Mouse (Mus musculus) stomach, postnatal 0 days (tissue): ENCODE data around the gene Cep68. TPM values are rescaled to one million over a fixed set of nuclear protein-coding genes. Genes with fewer than 3 reads are reported as not detected.
"Not testable (repeated sequence)": the region's sequence is repeated elsewhere in the genome, so short reads cannot be mapped to it uniquely, and the experiment has no call there.

Experiments used
- ATAC-seq: fragments of 200-750 bp; cut with Nextera tagmentation; 2 replicates; pipeline ENCODE4 v1.8.0; 2017; ENCODE audit not compliant: low FRiP score, low TSS enrichment
- DNase-seq: peaks from one replicate; pipeline ENCODE4 v3.0.0-alpha.2; 2016; ENCODE audit warnings: low spot score
- H3K27ac ChIP-seq: fragments of 300-500 bp; sonication (generic); replicated peaks from 2 replicates; pipeline ENCODE4 v1.5.1; 2014; ENCODE audit warnings: mild to moderate bottlenecking, control low read depth
- H3K27me3 ChIP-seq: fragments of 300-500 bp; sonication (generic); 2 replicates; pipeline ENCODE4 v1.6.1; 2014; ENCODE audit warnings: low read length; ENCODE audit not compliant: control insufficient read depth, insufficient read depth
- H3K36me3 ChIP-seq: fragments of 300-500 bp; sonication (generic); 2 replicates; pipeline ENCODE4 v1.6.1; 2014; ENCODE audit warnings: low read length, mixed read lengths; ENCODE audit not compliant: control insufficient read depth, insufficient read depth
- H3K4me1 ChIP-seq: fragments of 300-500 bp; sonication (generic); replicated peaks from 2 replicates; pipeline ENCODE4 v1.6.1; 2014; ENCODE audit warnings: antibody characterized with exemption; ENCODE audit not compliant: control insufficient read depth, insufficient read depth
- H3K4me2 ChIP-seq: fragments of 300-500 bp; sonication (generic); replicated peaks from 2 replicates; pipeline ENCODE4 v1.6.1; 2014; ENCODE audit warnings: low read depth, mild to moderate bottlenecking, control low read depth, moderate library complexity
- H3K4me3 ChIP-seq: fragments of 300-500 bp; sonication (generic); 2 replicates; pipeline ENCODE4 v1.5.1; 2014; ENCODE audit warnings: low read depth, low read length, control low read depth
- H3K9ac ChIP-seq: fragments of 300-500 bp; sonication (generic); 2 replicates; pipeline ENCODE4 v1.6.1; 2014; ENCODE audit warnings: mild to moderate bottlenecking, low read length, control low read depth, mixed read lengths
- H3K9me3 ChIP-seq: fragments of 300-500 bp; sonication (generic); 2 replicates; pipeline ENCODE4 v1.6.1; 2016; ENCODE audit warnings: low read length; ENCODE audit not compliant: control insufficient read depth
- CTCF ChIP-seq: IDR thresholded peaks from 2 replicates; pipeline ENCODE4 v1.5.1; 2016; ENCODE audit warnings: antibody characterized with exemption, low read depth, mild to moderate bottlenecking, moderate library complexity
- EP300 ChIP-seq: optimal IDR thresholded peaks from 2 replicates; pipeline ENCODE3; 2016; ENCODE audit warnings: antibody characterized with exemption
- WGBS: fragments of 180-500 bp; shearing (Covaris S2); extraction: QIAGEN DNeasy Blood & Tissue Kit; methylation state at CpG from one replicate; pipeline ENCODE4 v1.1.7; 2014; 5-methylcytosine and 5-hydroxymethylcytosine counted together
- polyA plus RNA-seq: library from polyadenylated mRNA; unstranded; fragments of >200 nt; fragmentation: Nextera tagmentation; extraction: Ambion mirVana; gene quantifications from 2 replicates; pipeline ENCODE4 v1.2.1, GENCODE M21; 2015

Cep68 gene
- polyA plus RNA-seq, 1 experiment from 2014 or later, result 8.4 TPM

- Histone ChIP-seq H3K27ac (no peak overlapping the region), H3K9me3 (no peaks in the 10 kb centered on the region), H3K4me3 (no peak overlapping the region), H3K36me3 (peaks cover 21% of the 10 kb centered on the region), H3K9ac (no peak overlapping the region), H3K4me1 (no peaks in the 10 kb centered on the region), H3K27me3 (no peaks in the 10 kb centered on the region), H3K4me2 (no peak overlapping the region)
- DNase-seq, result no peak
- ATAC-seq, result no peak
- TF ChIP-seq CTCF (no peak), EP300 (no peak)
- 75% methylated on average over 1 of the region's 1 CpGs for WGBS
Measured at GRCm38 (mm10) chr11:20230286-20230685, 18.9 kb downstream of the Cep68 start.

DNA sequence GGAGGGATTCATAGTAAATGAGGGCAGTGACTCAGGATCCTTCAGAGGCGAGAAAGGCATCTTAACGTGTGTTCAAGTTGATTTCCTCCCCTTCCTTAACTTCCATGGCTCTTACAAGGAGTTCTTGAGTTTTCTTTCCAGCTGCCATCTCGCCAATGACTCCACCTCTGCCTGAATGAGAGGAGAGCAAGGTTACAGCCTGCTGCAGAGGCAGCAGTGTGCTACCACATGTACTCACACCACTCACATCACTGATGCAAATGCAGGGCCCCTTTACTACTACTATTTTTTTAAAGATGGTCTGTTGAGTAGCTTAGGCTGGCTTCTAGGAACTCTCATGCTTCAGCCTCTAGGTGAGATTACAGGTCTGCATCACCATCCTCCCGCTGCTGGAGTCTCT, 19.9 kb downstream of the Cep68 start:
- H3K36me3 ChIP-seq, result peaks cover 14% of the 10 kb centered on the region
- no peaks in the 10 kb centered on the region for H3K9me3 ChIP-seq
- H3K27me3 ChIP-seq, result no peaks in the 10 kb centered on the region
- no peaks in the 10 kb centered on the region for H3K4me1 ChIP-seq
- no peak overlapping the region for H3K4me2 ChIP-seq
- ATAC-seq, result no peak
- WGBS, result 80% methylated on average over 4 of the region's 4 CpGs
- no peak overlapping the region for H3K27ac ChIP-seq
- TF ChIP-seq EP300, result no peak
- no peak for TF ChIP-seq CTCF
- H3K9ac ChIP-seq, result no peak overlapping the region
- H3K4me3 ChIP-seq, result no peak overlapping the region
- DNase-seq, result no peak

- H3K4me1 ChIP-seq, result no peaks in the 10 kb centered on the region
- WGBS, result 68% methylated on average over 5 of the region's 5 CpGs
- DNase-seq (no peak), ATAC-seq (no peak)
- no peaks in the 10 kb centered on the region for H3K9me3 ChIP-seq
- H3K36me3 ChIP-seq, result peaks cover 11% of the 10 kb centered on the region
- no peak overlapping the region for H3K4me3 ChIP-seq
- no peak for TF ChIP-seq EP300
- no peak for TF ChIP-seq CTCF
- H3K27me3 ChIP-seq, result no peaks in the 10 kb centered on the region
- no peak overlapping the region for H3K27ac ChIP-seq
- H3K4me2 ChIP-seq, result no peak overlapping the region
- no peak overlapping the region for H3K9ac ChIP-seq
Measured at GRCm38 (mm10) chr11:20228666-20229065, 20.6 kb downstream of the Cep68 start.

GRCm38 (mm10) chr11:20225938-20226337, 23.3 kb downstream of the Cep68 start:
- no peak for TF ChIP-seq CTCF
- no peak for TF ChIP-seq EP300
- no peak overlapping the region for H3K4me3 ChIP-seq
- no peaks in the 10 kb centered on the region for H3K27me3 ChIP-seq
- H3K4me1 ChIP-seq, result no peaks in the 10 kb centered on the region
- no peaks in the 10 kb centered on the region for H3K9me3 ChIP-seq
- H3K36me3 ChIP-seq, result peaks cover 7% of the 10 kb centered on the region
- no peak for ATAC-seq
- H3K27ac ChIP-seq, result no peak overlapping the region
- H3K4me2 ChIP-seq, result no peak overlapping the region
- H3K9ac ChIP-seq, result no peak overlapping the region
- no peak for DNase-seq
- WGBS, result 95% methylated on average over 4 of the region's 4 CpGs

DNA sequence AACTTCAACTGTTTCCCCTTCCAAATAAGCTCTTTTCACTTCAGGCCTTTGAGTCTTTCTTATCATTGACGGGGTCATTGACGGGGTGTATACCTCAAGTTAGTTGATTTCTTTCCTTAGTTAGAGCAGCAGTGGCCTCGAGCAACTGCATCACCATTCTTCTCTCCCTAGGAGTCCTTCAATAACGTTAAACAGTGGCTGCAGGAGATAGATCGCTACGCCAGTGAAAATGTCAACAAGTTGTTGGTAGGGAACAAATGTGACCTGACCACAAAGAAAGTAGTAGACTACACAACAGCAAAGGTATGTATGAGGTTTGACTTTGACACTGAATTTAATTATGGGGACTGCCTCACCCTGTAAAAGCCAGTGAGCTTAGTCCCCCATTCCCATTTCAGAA, 25.0 kb downstream of the Cep68 start:
- H3K4me1 ChIP-seq, result no peaks in the 10 kb centered on the region
- H3K4me2 ChIP-seq, result no peak overlapping the region
- no peak overlapping the region for H3K27ac ChIP-seq
- WGBS, result 77% methylated on average over 6 of the region's 6 CpGs
- no peaks in the 10 kb centered on the region for H3K9me3 ChIP-seq
- TF ChIP-seq CTCF, result no peak
- no peak for TF ChIP-seq EP300
- H3K4me3 ChIP-seq, result no peak overlapping the region
- no peaks in the 10 kb centered on the region for H3K27me3 ChIP-seq
- DNase-seq (no peak), ATAC-seq (no peak)
- H3K36me3 ChIP-seq, result peaks cover 6% of the 10 kb centered on the region
- no peak overlapping the region for H3K9ac ChIP-seq

- not testable (repeated sequence) for H3K27me3 ChIP-seq, H3K9me3 ChIP-seq, ATAC-seq, DNase-seq, H3K4me3 ChIP-seq, H3K4me1 ChIP-seq, H3K27ac ChIP-seq, H3K4me2 ChIP-seq, H3K9ac ChIP-seq
- peaks cover 11% of the 10 kb centered on the region for H3K36me3 ChIP-seq
- WGBS, result no CpG with 5 or more reads among the region's 1 CpGs
Measured at GRCm38 (mm10) chr11:20221671-20222070, 27.6 kb downstream of the Cep68 start.
